In genomic region chr19:23034933-23035332, GRCm38 (mm10) we compare ENCODE assay signal across 10 mouse cellular contexts.
DNase-seq lines count a peak whose midpoint lies in the region; ATAC-seq and TF ChIP-seq lines count a peak whose summit lies in the region.
"Had no signal": no experiment of that assay in that cellular context is flagged by ENCODE, and none has a peak within 500 bp of the region (broad histone marks: within the 10 kb centered on the region; RNA-seq: fewer than 3 reads in every experiment).

No protein-coding gene starts in this region.

- H3K4me2 ChIP-seq in kidney, embryonic 16.5 days (replicated peaks; ENCODE audit: low read depth, low read length): no peak overlapping the region
- no peak overlapping the region for H3K4me2 ChIP-seq in forebrain, postnatal 0 days (ENCODE audit: low read depth)
- H3K4me2 ChIP-seq: embryonic facial prominence, embryonic 15.5 days had no signal

- no peak overlapping the region for H3K9ac ChIP-seq in kidney, embryonic 16.5 days (replicated peaks; ENCODE audit: low read length)
- H3K9ac ChIP-seq in forebrain, postnatal 0 days: no peak overlapping the region
- H3K9ac ChIP-seq: embryonic facial prominence, embryonic 15.5 days; liver, embryonic 14.5 days had no signal

- no peaks in the 10 kb centered on the region for H3K36me3 ChIP-seq in kidney, embryonic 16.5 days (ENCODE audit: insufficient read depth, low read length)
- H3K36me3 ChIP-seq in embryonic facial prominence, embryonic 10.5 days (replicated peaks): no peaks in the 10 kb centered on the region
- H3K36me3 ChIP-seq in forebrain, postnatal 0 days (ENCODE audit: insufficient read depth): no peaks in the 10 kb centered on the region
- H3K36me3 ChIP-seq: embryonic facial prominence, embryonic 15.5 days had no signal

- no peak for TF ChIP-seq CTCF in forebrain, postnatal 0 days (IDR thresholded peaks at IDR 0.05; ENCODE audit: low read depth)

- peak; percentile 90 for DNase-seq in kidney, adult 11 months
- DNase-seq in adrenal gland, postnatal 10 days: peak; percentile 89
- DNase-seq in heart, postnatal 25 days (ENCODE audit: low spot score): peak; percentile 84
- peak; percentile 94 for DNase-seq in skeletal muscle tissue, adult 2 months (ENCODE audit: low read depth, low spot score)
- no peak for DNase-seq in natural killer cell, adult 2 months (ENCODE audit: low spot score in 2 of 2)
- DNase-seq in embryonic facial prominence, embryonic 10.5 days (ENCODE audit: low spot score): no peak
- DNase-seq in forebrain, postnatal 0 days: no peak

- 83% methylated on average over 4 of the region's 4 CpGs for WGBS in kidney, embryonic 16.5 days
- 92% methylated on average over 4 of the region's 4 CpGs for WGBS in embryonic facial prominence, embryonic 10.5 days
- WGBS in forebrain, postnatal 0 days: 92% methylated on average over 4 of the region's 4 CpGs

- no peaks in the 10 kb centered on the region for H3K27me3 ChIP-seq in kidney, embryonic 16.5 days (ENCODE audit: insufficient read depth, low read length)
- no peaks in the 10 kb centered on the region for H3K27me3 ChIP-seq in embryonic facial prominence, embryonic 10.5 days (replicated peaks; ENCODE audit: low read depth, poor library complexity, severe bottlenecking)
- no peaks in the 10 kb centered on the region for H3K27me3 ChIP-seq in forebrain, postnatal 0 days (ENCODE audit: insufficient read depth, low read length)
- H3K27me3 ChIP-seq: embryonic facial prominence, embryonic 15.5 days had no signal

- H3K9me3 ChIP-seq in kidney, embryonic 16.5 days (ENCODE audit: low read length): no peaks in the 10 kb centered on the region
- H3K9me3 ChIP-seq in embryonic facial prominence, embryonic 10.5 days: no peaks in the 10 kb centered on the region
- H3K9me3 ChIP-seq in forebrain, postnatal 0 days (ENCODE audit: low read length): no peaks in the 10 kb centered on the region
- H3K9me3 ChIP-seq: embryonic facial prominence, embryonic 15.5 days had no signal

- ATAC-seq in kidney, embryonic 16.5 days (ENCODE audit: low FRiP score, low TSS enrichment): no peak
- no peak for ATAC-seq in forebrain, postnatal 0 days

- no peak overlapping the region for H3K4me3 ChIP-seq in kidney, embryonic 16.5 days (ENCODE audit: low read length)
- no peak overlapping the region for H3K4me3 ChIP-seq in embryonic facial prominence, embryonic 10.5 days
- H3K4me3 ChIP-seq in forebrain, postnatal 0 days (ENCODE audit: low read depth, low read length): no peak overlapping the region
- H3K4me3 ChIP-seq: embryonic facial prominence, embryonic 15.5 days had no signal

- H3K4me1 ChIP-seq in kidney, embryonic 16.5 days (ENCODE audit: insufficient read depth, low read length): no peaks in the 10 kb centered on the region
- peaks cover 3% of the 10 kb centered on the region; the same call in 1 of the 2 replicates for H3K4me1 ChIP-seq in embryonic facial prominence, embryonic 10.5 days
- no peaks in the 10 kb centered on the region for H3K4me1 ChIP-seq in forebrain, postnatal 0 days (ENCODE audit: insufficient read depth)
- H3K4me1 ChIP-seq: embryonic facial prominence, embryonic 15.5 days had no signal

- no peak overlapping the region for H3K27ac ChIP-seq in kidney, embryonic 16.5 days (ENCODE audit: low read length)
- no peak overlapping the region for H3K27ac ChIP-seq in embryonic facial prominence, embryonic 10.5 days (replicated peaks)
- no peak overlapping the region for H3K27ac ChIP-seq in forebrain, postnatal 0 days (ENCODE audit: low read depth, low read length)
- H3K27ac ChIP-seq: embryonic facial prominence, embryonic 15.5 days; liver, embryonic 14.5 days had no signal

- intact Hi-C loops in heart, postnatal 25 days (cut with DNase I): no loop called here

Comparison
In these comparisons a context has a peak if more than half of its experiments do, and no peak if none do; other contexts are left out.
1. DNase-seq: peak in kidney, adult 11 months (single experiment), adrenal gland, postnatal 10 days (single experiment), heart, postnatal 25 days (single experiment) and skeletal muscle tissue, adult 2 months (single experiment); none in natural killer cell, adult 2 months (0 of 2), embryonic facial prominence, embryonic 10.5 days (single experiment) and forebrain, postnatal 0 days (single experiment).